Mouse (Mus musculus): ENCODE data around the gene Nek7. TPM values are rescaled to one million over a fixed set of nuclear protein-coding genes. Genes with fewer than 3 reads are reported as not detected.

The Nek7 gene
- 1.3 and 1.7 TPM in 2 replicates for polyA plus RNA-seq (2012; rRNA removed)

- TF ChIP-seq CTCF (IDR thresholded peaks at IDR 0.05; ENCODE audit: control insufficient read depth, insufficient read depth, insufficient replicate concordance, low read depth, low read length) (no peak), POLR2A (IDR thresholded peaks at IDR 0.05; ENCODE audit: control insufficient read depth, low read depth, low read length) (no peak)
- Histone ChIP-seq H3K36me3 (ENCODE audit: control insufficient read depth, insufficient read depth, low read length) (no peaks in the 10 kb centered on the region), H3K27ac (ENCODE audit: control insufficient read depth, insufficient read depth, low read depth, low read length) (peak within 1 kb of the TSS; percentile 75), H3K4me1 (ENCODE audit: control insufficient read depth, insufficient read depth, low read length) (peaks cover 7% of the 10 kb centered on the region), H3K27me3 (ENCODE audit: control insufficient read depth, insufficient read depth, low read length) (no peaks in the 10 kb centered on the region), H3K4me3 (ENCODE audit: control insufficient read depth, low read depth, low read length) (peak within 1 kb of the TSS; percentile 93)
Measured at GRCm38 (mm10) chr1:138619996-138620461, at the start of gene Nek7. Gene Nek7, minus strand, starts transcription at chr1:138620141.

GRCm38 (mm10) chr1:138662342-138662741 is 42.4 kb upstream of the Nek7 start:
- Histone ChIP-seq H3K36me3 (ENCODE audit: control insufficient read depth, insufficient read depth, low read length) (no peaks in the 10 kb centered on the region), H3K4me3 (ENCODE audit: control insufficient read depth, low read depth, low read length) (no peak overlapping the region), H3K27me3 (ENCODE audit: control insufficient read depth, insufficient read depth, low read length) (no peaks in the 10 kb centered on the region), H3K27ac (ENCODE audit: control insufficient read depth, insufficient read depth, low read depth, low read length) (no peak overlapping the region), H3K4me1 (ENCODE audit: control insufficient read depth, insufficient read depth, low read length) (no peaks in the 10 kb centered on the region)
- TF ChIP-seq POLR2A (IDR thresholded peaks at IDR 0.05; ENCODE audit: control insufficient read depth, low read depth, low read length) (no peak), CTCF (IDR thresholded peaks at IDR 0.05; ENCODE audit: control insufficient read depth, insufficient read depth, insufficient replicate concordance, low read depth, low read length) (no peak)

GRCm38 (mm10) chr1:138654212-138654611 is 34.3 kb upstream of the Nek7 start:
- Histone ChIP-seq H3K4me1 (ENCODE audit: control insufficient read depth, insufficient read depth, low read length) (no peaks in the 10 kb centered on the region), H3K4me3 (ENCODE audit: control insufficient read depth, low read depth, low read length) (no peak overlapping the region), H3K27ac (ENCODE audit: control insufficient read depth, insufficient read depth, low read depth, low read length) (no peak overlapping the region), H3K27me3 (ENCODE audit: control insufficient read depth, insufficient read depth, low read length) (no peaks in the 10 kb centered on the region), H3K36me3 (ENCODE audit: control insufficient read depth, insufficient read depth, low read length) (no peaks in the 10 kb centered on the region)
- TF ChIP-seq CTCF (IDR thresholded peaks at IDR 0.05; ENCODE audit: control insufficient read depth, insufficient read depth, insufficient replicate concordance, low read depth, low read length) (no peak), POLR2A (IDR thresholded peaks at IDR 0.05; ENCODE audit: control insufficient read depth, low read depth, low read length) (no peak)

- no peaks in the 10 kb centered on the region for H3K36me3 ChIP-seq (ENCODE audit: control insufficient read depth, insufficient read depth, low read length)
- TF ChIP-seq POLR2A (IDR thresholded peaks at IDR 0.05; ENCODE audit: control insufficient read depth, low read depth, low read length) (no peak), CTCF (IDR thresholded peaks at IDR 0.05; ENCODE audit: control insufficient read depth, insufficient read depth, insufficient replicate concordance, low read depth, low read length) (no peak)
- no peaks in the 10 kb centered on the region for H3K27me3 ChIP-seq (ENCODE audit: control insufficient read depth, insufficient read depth, low read length)
- no peaks in the 10 kb centered on the region for H3K4me1 ChIP-seq (ENCODE audit: control insufficient read depth, insufficient read depth, low read length)
- no peak overlapping the region for H3K4me3 ChIP-seq (ENCODE audit: control insufficient read depth, low read depth, low read length)
- no peak overlapping the region for H3K27ac ChIP-seq (ENCODE audit: control insufficient read depth, insufficient read depth, low read depth, low read length)
Measured at GRCm38 (mm10) chr1:138644991-138645390, 25.1 kb upstream of the Nek7 start.

- Histone ChIP-seq H3K27me3 (ENCODE audit: control insufficient read depth, insufficient read depth, low read length) (no peaks in the 10 kb centered on the region), H3K27ac (ENCODE audit: control insufficient read depth, insufficient read depth, low read depth, low read length) (no peak overlapping the region), H3K4me3 (ENCODE audit: control insufficient read depth, low read depth, low read length) (no peak overlapping the region), H3K4me1 (ENCODE audit: control insufficient read depth, insufficient read depth, low read length) (no peaks in the 10 kb centered on the region), H3K36me3 (ENCODE audit: control insufficient read depth, insufficient read depth, low read length) (no peaks in the 10 kb centered on the region)
- TF ChIP-seq POLR2A (IDR thresholded peaks at IDR 0.05; ENCODE audit: control insufficient read depth, low read depth, low read length) = no peak
- no peak for TF ChIP-seq CTCF (IDR thresholded peaks at IDR 0.05; ENCODE audit: control insufficient read depth, insufficient read depth, insufficient replicate concordance, low read depth, low read length)
Measured at GRCm38 (mm10) chr1:138643306-138643830, 23.4 kb upstream of the Nek7 start.

- Histone ChIP-seq H3K27me3 (ENCODE audit: control insufficient read depth, insufficient read depth, low read length) (no peaks in the 10 kb centered on the region), H3K4me3 (ENCODE audit: control insufficient read depth, low read depth, low read length) (no peak overlapping the region), H3K27ac (ENCODE audit: control insufficient read depth, insufficient read depth, low read depth, low read length) (no peak overlapping the region), H3K36me3 (ENCODE audit: control insufficient read depth, insufficient read depth, low read length) (no peaks in the 10 kb centered on the region), H3K4me1 (ENCODE audit: control insufficient read depth, insufficient read depth, low read length) (no peaks in the 10 kb centered on the region)
- TF ChIP-seq CTCF (IDR thresholded peaks at IDR 0.05; ENCODE audit: control insufficient read depth, insufficient read depth, insufficient replicate concordance, low read depth, low read length) (no peak), POLR2A (IDR thresholded peaks at IDR 0.05; ENCODE audit: control insufficient read depth, low read depth, low read length) (no peak)
Measured at GRCm38 (mm10) chr1:138640934-138641461, 21.1 kb upstream of the Nek7 start.

GRCm38 (mm10) chr1:138637850-138638249 is 17.9 kb upstream of the Nek7 start:
- H3K27ac ChIP-seq (ENCODE audit: control insufficient read depth, insufficient read depth, low read depth, low read length) = no peak overlapping the region
- H3K4me3 ChIP-seq (ENCODE audit: control insufficient read depth, low read depth, low read length) = no peak overlapping the region
- H3K27me3 ChIP-seq (ENCODE audit: control insufficient read depth, insufficient read depth, low read length) = no peaks in the 10 kb centered on the region
- TF ChIP-seq POLR2A (IDR thresholded peaks at IDR 0.05; ENCODE audit: control insufficient read depth, low read depth, low read length) (no peak), CTCF (IDR thresholded peaks at IDR 0.05; ENCODE audit: control insufficient read depth, insufficient read depth, insufficient replicate concordance, low read depth, low read length) (peak; percentile 5; the same call in 1 of the 2 replicates)
- H3K4me1 ChIP-seq (ENCODE audit: control insufficient read depth, insufficient read depth, low read length) = no peaks in the 10 kb centered on the region
- no peaks in the 10 kb centered on the region for H3K36me3 ChIP-seq (ENCODE audit: control insufficient read depth, insufficient read depth, low read length)

All from testis, adult 2 months (tissue).